Mouse (Mus musculus) embryonic stem cell, embryonic (primary cell): ENCODE results near the gene Slc22a19.
"Not testable (repeated sequence)": the region's sequence is repeated elsewhere in the genome, so short reads cannot be mapped to it uniquely, and the experiment has no call there.

Experiments
- CTCF ChIA-PET, 4 experiments: fragments of 300-600 bp in 2 of 4; fragments of 350-600 bp in 2 of 4; sonication (Branson Sonifier 250); formaldehyde crosslinking; loops; one replicate each; lab custom pipeline; 2022; ENCODE audit warnings: inconsistent platforms in 2 of 4; lab: Charles Lee
- POLR2A ChIA-PET, 4 experiments: fragments of 300-600 bp in 2 of 4; fragments of 350-600 bp in 2 of 4; sonication (Branson Sonifier 250); formaldehyde crosslinking; loops; one replicate each; lab custom pipeline; 2022; ENCODE audit warnings: antibody characterized with exemption in 4 of 4, inconsistent platforms in 1 of 4; lab: Charles Lee

Gene Slc22a19

GRCm38 (mm10) chr19:7711148-7711547 lies at the start of gene Slc22a19:
TSS of gene Slc22a19 (minus strand) at chr19:7711310.
- POLR2A ChIA-PET: no interaction called here
- CTCF ChIA-PET: no interaction called here

GRCm38 (mm10) chr19:7753371-7753770 lies 42.3 kb upstream of the Slc22a19 start:
- POLR2A ChIA-PET, CTCF ChIA-PET: not testable (repeated sequence)

- ChIA-PET POLR2A (no interaction called here), CTCF (interaction anchor here in 3 of 4 experiments (0.6 to 0.7 kb wide), 3 partner anchors 100 to 759 kb away, joined by 3 to 12 read pairs (median 3); no protein-coding TSS in a partner anchor)
These were observed 18.4 kb upstream of the Slc22a19 start for GRCm38 (mm10) chr19:7729543-7729942.

DNA sequence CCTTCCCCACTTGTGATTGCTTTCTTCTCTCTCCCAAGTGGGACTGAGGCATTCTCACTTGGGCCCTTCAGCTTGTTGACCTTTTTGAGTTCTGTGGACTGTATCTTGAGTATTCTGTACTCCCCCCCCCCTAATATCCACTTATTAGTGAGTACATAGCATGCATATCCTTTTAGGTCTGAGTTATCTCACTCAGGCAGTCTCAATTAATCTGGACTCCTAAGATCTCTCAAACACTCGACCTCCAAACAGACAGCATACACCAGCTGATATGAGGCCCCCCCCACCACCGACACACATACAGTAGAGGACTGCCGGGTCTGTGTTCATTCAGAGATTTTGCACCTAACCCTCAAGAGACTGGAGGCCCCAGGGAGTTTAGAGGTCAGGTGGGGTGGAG lies 18.0 kb downstream of the Slc22a19 start:
- POLR2A ChIA-PET: not testable (repeated sequence)
- CTCF ChIA-PET: interaction anchor here in 1 of 4 experiments (0.6 kb wide), 1 partner anchor 990 kb away, joined by 3 read pairs; no protein-coding TSS in a partner anchor

- ChIA-PET POLR2A (no interaction called here), CTCF (no interaction called here)
These were observed 19.9 kb downstream of the Slc22a19 start for GRCm38 (mm10) chr19:7691259-7691658.

GRCm38 (mm10) chr19:7687988-7688387 lies 23.1 kb downstream of the Slc22a19 start:
- POLR2A ChIA-PET: no interaction called here
- CTCF ChIA-PET: interaction anchor here in 2 of 4 experiments (0.6 to 1.1 kb wide), 2 partner anchors 50 to 70 kb away, joined by 3 read pairs; no protein-coding TSS in a partner anchor

DNA sequence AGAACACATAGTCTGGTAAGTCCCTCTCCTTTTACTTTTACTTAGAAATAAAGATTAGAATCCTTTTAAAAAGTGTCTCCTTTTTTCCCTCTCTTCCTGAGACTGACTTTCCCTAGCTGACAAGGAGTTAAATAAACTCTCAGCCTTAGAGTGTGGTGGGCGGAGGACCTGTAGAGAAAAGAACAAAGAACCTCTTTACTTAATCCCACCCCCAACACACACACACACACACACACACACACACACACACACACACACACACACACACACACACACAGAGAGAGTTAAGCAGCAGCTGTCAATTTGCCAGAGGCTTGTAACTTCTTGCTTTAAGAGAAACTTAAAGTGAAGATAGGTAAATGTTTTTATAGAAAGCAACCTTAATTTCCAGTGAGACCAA lies 39.1 kb downstream of the Slc22a19 start:
- ChIA-PET POLR2A (no interaction called here), CTCF (no interaction called here)

- ChIA-PET CTCF (no interaction called here), POLR2A (interaction anchor here in 1 of 4 experiments (0.7 kb wide), 2 partner anchors 81 to 963 kb away, joined by 7 read pairs; no protein-coding TSS in a partner anchor)
These were observed 62.0 kb downstream of the Slc22a19 start for GRCm38 (mm10) chr19:7648913-7649666.

DNA sequence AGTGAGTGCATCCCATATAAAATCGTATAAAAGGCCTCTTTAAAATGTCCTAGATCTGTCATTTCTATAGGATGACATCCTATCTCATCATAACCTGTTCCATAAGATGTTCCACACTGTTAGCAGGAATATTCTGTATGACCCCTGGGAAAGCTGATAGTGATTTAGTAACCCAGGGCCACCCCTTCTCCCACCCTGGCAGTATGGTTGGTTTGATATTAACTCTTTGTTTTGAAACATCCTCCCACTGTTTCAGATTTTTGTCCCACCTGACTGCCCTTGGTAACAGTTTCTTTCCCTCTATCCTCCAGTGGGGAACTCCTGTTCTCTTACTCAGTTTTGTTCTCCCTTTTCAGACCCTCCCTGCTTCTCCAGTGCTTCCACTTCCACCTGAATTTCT lies 77.3 kb downstream of the Slc22a19 start:
- POLR2A ChIA-PET: no interaction called here
- CTCF ChIA-PET: interaction anchor here in 2 of 4 experiments (0.6 to 2.5 kb wide), 2 partner anchors 16 to 1288 kb away, joined by 5 to 8 read pairs; no protein-coding TSS in a partner anchor

DNA sequence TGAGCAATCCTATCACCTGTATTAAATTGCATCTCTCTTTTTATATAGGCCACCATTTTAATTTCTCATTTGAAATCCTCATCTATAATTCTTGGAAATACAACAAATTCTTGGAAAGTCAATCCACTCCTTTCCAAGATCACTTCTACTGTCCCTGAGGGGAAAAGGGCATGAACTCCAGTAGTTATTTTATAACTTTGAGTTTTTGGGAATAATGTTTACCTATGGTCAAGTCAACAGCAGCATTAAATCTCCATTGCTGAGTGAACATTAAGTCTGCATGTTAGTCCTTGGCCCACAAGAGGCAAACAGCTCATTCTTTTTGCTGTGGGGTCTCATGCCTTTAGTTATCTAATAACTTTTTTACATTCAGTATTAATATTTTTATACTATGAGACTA lies 78.1 kb downstream of the Slc22a19 start:
- POLR2A ChIA-PET: interaction anchor here in 1 of 4 experiments (0.7 kb wide), 1 partner anchor 54 kb away, joined by 4 read pairs; no protein-coding TSS in a partner anchor

More for the DNA sequence above, 78.1 kb downstream of the Slc22a19 start:
- CTCF ChIA-PET: no interaction called here
